Mouse (Mus musculus): ENCODE measurements around the gene Ccdc85b. TPM values are rescaled to one million over a fixed set of nuclear protein-coding genes. Genes with fewer than 3 reads are reported as not detected.

The Ccdc85b gene
- polyA plus RNA-seq, 1 experiment from 2014 or later, result 5.7 TPM

GRCm38 (mm10) chr19:5485821-5486220, 28.1 kb upstream of the Ccdc85b start:
- H3K9me3 ChIP-seq (ENCODE audit: control insufficient read depth, low read length), result no peaks in the 10 kb centered on the region
- H3K4me1 ChIP-seq (ENCODE audit: control insufficient read depth, insufficient read depth, low read length), result peaks cover 12% of the 10 kb centered on the region
- WGBS, result 88% methylated on average over 7 of the region's 7 CpGs
- H3K36me3 ChIP-seq (ENCODE audit: control insufficient read depth, insufficient read depth, low read length), result peaks cover 56% of the 10 kb centered on the region
- no peak overlapping the region for H3K9ac ChIP-seq (ENCODE audit: low read depth, low read length)
- no peak overlapping the region for H3K27ac ChIP-seq (replicated peaks; ENCODE audit: low read depth, low read length)
- DNase-seq (ENCODE audit: low spot score) (no peak), ATAC-seq (ENCODE audit: low read depth) (no peak)
- H3K4me2 ChIP-seq (ENCODE audit: low read depth, low read length), result no peak overlapping the region
- no peaks in the 10 kb centered on the region for H3K27me3 ChIP-seq (replicated peaks; ENCODE audit: control insufficient read depth, insufficient read depth, low read length)
- no peak overlapping the region for H3K4me3 ChIP-seq (ENCODE audit: low read depth, low read length)

DNA sequence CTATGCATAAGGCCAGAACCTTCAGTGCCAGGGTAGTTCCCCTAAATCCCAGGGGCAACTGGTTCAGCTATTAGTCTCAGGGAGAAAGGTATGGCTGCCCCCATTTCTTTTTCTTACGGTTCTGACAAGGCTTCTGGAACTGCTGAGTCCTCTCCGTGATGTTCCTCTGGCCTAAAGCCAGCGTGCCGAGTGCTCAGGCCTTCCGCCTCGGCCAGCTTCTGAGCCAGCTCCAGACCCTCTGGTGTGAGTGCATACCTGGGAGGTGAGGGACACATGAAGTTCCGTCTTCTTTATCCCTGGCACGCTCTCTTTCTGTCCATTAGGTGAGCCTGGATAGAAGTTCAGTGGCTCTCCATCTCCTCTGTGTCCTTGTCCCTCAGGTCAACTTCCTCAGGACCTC, 27.7 kb upstream of the Ccdc85b start:
- no peaks in the 10 kb centered on the region for H3K9me3 ChIP-seq (ENCODE audit: control insufficient read depth, low read length)
- WGBS, result 93% methylated on average over 8 of the region's 8 CpGs
- no peak overlapping the region for H3K9ac ChIP-seq (ENCODE audit: low read depth, low read length)
- H3K4me2 ChIP-seq (ENCODE audit: low read depth, low read length), result no peak overlapping the region
- no peaks in the 10 kb centered on the region for H3K27me3 ChIP-seq (replicated peaks; ENCODE audit: control insufficient read depth, insufficient read depth, low read length)
- DNase-seq (ENCODE audit: low spot score) (no peak), ATAC-seq (ENCODE audit: low read depth) (no peak)
- H3K36me3 ChIP-seq (ENCODE audit: control insufficient read depth, insufficient read depth, low read length), result peaks cover 61% of the 10 kb centered on the region
- H3K27ac ChIP-seq (replicated peaks; ENCODE audit: low read depth, low read length), result no peak overlapping the region
- H3K4me3 ChIP-seq (ENCODE audit: low read depth, low read length), result no peak overlapping the region
- peaks cover 12% of the 10 kb centered on the region for H3K4me1 ChIP-seq (ENCODE audit: control insufficient read depth, insufficient read depth, low read length)

DNA sequence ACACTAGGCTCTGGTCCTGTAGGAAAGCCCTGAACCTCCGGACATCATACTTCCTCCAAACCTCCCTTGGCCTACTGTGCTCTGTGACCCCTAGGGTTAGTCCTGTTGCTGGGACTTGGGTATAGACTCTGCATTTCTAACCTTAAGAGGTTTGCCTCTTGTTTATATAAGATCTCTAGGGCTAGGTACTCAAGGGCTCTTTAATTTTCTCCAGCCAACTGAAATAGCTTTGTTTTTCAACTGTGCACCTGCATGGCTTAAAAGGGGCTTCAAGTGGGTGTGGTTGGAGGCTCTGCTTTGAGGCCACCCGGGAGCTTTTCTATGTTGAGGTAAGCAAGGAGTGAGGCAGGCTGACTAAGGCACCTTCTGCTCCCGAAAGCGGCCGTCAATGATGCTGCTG, 26.8 kb upstream of the Ccdc85b start:
- DNase-seq (ENCODE audit: low spot score) (no peak), ATAC-seq (ENCODE audit: low read depth) (no peak)
- Histone ChIP-seq H3K27me3 (replicated peaks; ENCODE audit: control insufficient read depth, insufficient read depth, low read length) (no peaks in the 10 kb centered on the region), H3K9ac (ENCODE audit: low read depth, low read length) (no peak overlapping the region), H3K27ac (replicated peaks; ENCODE audit: low read depth, low read length) (no peak overlapping the region), H3K9me3 (ENCODE audit: control insufficient read depth, low read length) (no peaks in the 10 kb centered on the region), H3K4me1 (ENCODE audit: control insufficient read depth, insufficient read depth, low read length) (peaks cover 12% of the 10 kb centered on the region), H3K4me3 (ENCODE audit: low read depth, low read length) (no peak overlapping the region), H3K4me2 (ENCODE audit: low read depth, low read length) (no peak overlapping the region), H3K36me3 (ENCODE audit: control insufficient read depth, insufficient read depth, low read length) (peaks cover 70% of the 10 kb centered on the region)
- WGBS, result 89% methylated on average over 5 of the region's 5 CpGs

- Histone ChIP-seq H3K9ac (ENCODE audit: low read depth, low read length) (no peak overlapping the region), H3K36me3 (ENCODE audit: control insufficient read depth, insufficient read depth, low read length) (peaks cover 78% of the 10 kb centered on the region), H3K27ac (replicated peaks; ENCODE audit: low read depth, low read length) (no peak overlapping the region), H3K27me3 (replicated peaks; ENCODE audit: control insufficient read depth, insufficient read depth, low read length) (no peaks in the 10 kb centered on the region), H3K4me1 (ENCODE audit: control insufficient read depth, insufficient read depth, low read length) (peaks cover 12% of the 10 kb centered on the region), H3K4me3 (ENCODE audit: low read depth, low read length) (no peak overlapping the region), H3K4me2 (ENCODE audit: low read depth, low read length) (no peak overlapping the region), H3K9me3 (ENCODE audit: control insufficient read depth, low read length) (no peaks in the 10 kb centered on the region)
- 90% methylated on average over 19 of the region's 19 CpGs for WGBS
- DNase-seq (ENCODE audit: low spot score) (no peak), ATAC-seq (ENCODE audit: low read depth) (no peak)
Measured at GRCm38 (mm10) chr19:5483386-5484359, 26.0 kb upstream of the Ccdc85b start.

DNA sequence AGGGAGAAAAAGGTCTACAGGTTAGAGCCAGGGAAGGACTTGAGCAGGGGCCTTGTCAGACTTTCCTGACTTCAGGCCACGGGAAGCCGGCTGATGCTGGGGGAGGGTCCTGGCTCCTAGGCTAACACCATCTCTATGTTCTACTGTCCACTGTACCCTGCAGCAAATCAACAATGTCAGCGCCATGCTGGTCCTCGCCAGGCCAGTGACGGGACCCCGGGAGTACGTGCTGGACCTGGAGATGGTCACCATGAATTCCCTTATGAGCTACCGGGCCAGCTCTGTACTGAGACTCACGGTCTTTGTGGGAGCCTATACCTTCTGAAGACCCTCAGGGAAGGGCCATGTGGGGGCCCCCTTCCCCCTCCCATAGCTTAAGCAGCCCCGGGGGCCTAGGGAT, 23.7 kb upstream of the Ccdc85b start:
- H3K4me1 ChIP-seq (ENCODE audit: control insufficient read depth, insufficient read depth, low read length), result peaks cover under 1% of the 10 kb centered on the region; the same call in 1 of the 2 replicates
- H3K4me2 ChIP-seq (ENCODE audit: low read depth, low read length), result no peak overlapping the region
- no peak overlapping the region for H3K9ac ChIP-seq (ENCODE audit: low read depth, low read length)
- WGBS, result 90% methylated on average over 10 of the region's 10 CpGs
- no peaks in the 10 kb centered on the region for H3K9me3 ChIP-seq (ENCODE audit: control insufficient read depth, low read length)
- H3K27ac ChIP-seq (replicated peaks; ENCODE audit: low read depth, low read length), result no peak overlapping the region
- H3K4me3 ChIP-seq (ENCODE audit: low read depth, low read length), result no peak overlapping the region
- no peaks in the 10 kb centered on the region for H3K27me3 ChIP-seq (replicated peaks; ENCODE audit: control insufficient read depth, insufficient read depth, low read length)
- no peak for DNase-seq (ENCODE audit: low spot score)
- ATAC-seq (ENCODE audit: low read depth), result no peak
- H3K36me3 ChIP-seq (ENCODE audit: control insufficient read depth, insufficient read depth, low read length), result peaks cover 98% of the 10 kb centered on the region

GRCm38 (mm10) chr19:5480016-5480415, 22.3 kb upstream of the Ccdc85b start:
- Histone ChIP-seq H3K9ac (ENCODE audit: low read depth, low read length) (no peak overlapping the region), H3K9me3 (ENCODE audit: control insufficient read depth, low read length) (no peaks in the 10 kb centered on the region), H3K4me2 (ENCODE audit: low read depth, low read length) (no peak overlapping the region), H3K27ac (replicated peaks; ENCODE audit: low read depth, low read length) (no peak overlapping the region), H3K4me1 (ENCODE audit: control insufficient read depth, insufficient read depth, low read length) (peaks cover 6% of the 10 kb centered on the region; the same call in 1 of the 2 replicates), H3K36me3 (ENCODE audit: control insufficient read depth, insufficient read depth, low read length) (peaks cover 88% of the 10 kb centered on the region), H3K4me3 (ENCODE audit: low read depth, low read length) (no peak overlapping the region), H3K27me3 (replicated peaks; ENCODE audit: control insufficient read depth, insufficient read depth, low read length) (no peaks in the 10 kb centered on the region)
- no peak for ATAC-seq (ENCODE audit: low read depth)
- 88% methylated on average over 10 of the region's 10 CpGs for WGBS
- DNase-seq (ENCODE audit: low spot score), result no peak

- H3K9ac ChIP-seq (ENCODE audit: low read depth, low read length), result no peak overlapping the region
- H3K36me3 ChIP-seq (ENCODE audit: control insufficient read depth, insufficient read depth, low read length), result peaks cover 66% of the 10 kb centered on the region
- 90% methylated on average over 18 of the region's 18 CpGs for WGBS
- ATAC-seq (ENCODE audit: low read depth) (no peak), DNase-seq (ENCODE audit: low spot score) (no peak)
- H3K4me2 ChIP-seq (ENCODE audit: low read depth, low read length), result no peak overlapping the region
- H3K9me3 ChIP-seq (ENCODE audit: control insufficient read depth, low read length), result no peaks in the 10 kb centered on the region
- H3K27me3 ChIP-seq (replicated peaks; ENCODE audit: control insufficient read depth, insufficient read depth, low read length), result no peaks in the 10 kb centered on the region
- H3K4me1 ChIP-seq (ENCODE audit: control insufficient read depth, insufficient read depth, low read length), result peaks cover 10% of the 10 kb centered on the region
- no peak overlapping the region for H3K4me3 ChIP-seq (ENCODE audit: low read depth, low read length)
- H3K27ac ChIP-seq (replicated peaks; ENCODE audit: low read depth, low read length), result no peak overlapping the region
Measured at GRCm38 (mm10) chr19:5477668-5478300, 20.1 kb upstream of the Ccdc85b start.

DNA sequence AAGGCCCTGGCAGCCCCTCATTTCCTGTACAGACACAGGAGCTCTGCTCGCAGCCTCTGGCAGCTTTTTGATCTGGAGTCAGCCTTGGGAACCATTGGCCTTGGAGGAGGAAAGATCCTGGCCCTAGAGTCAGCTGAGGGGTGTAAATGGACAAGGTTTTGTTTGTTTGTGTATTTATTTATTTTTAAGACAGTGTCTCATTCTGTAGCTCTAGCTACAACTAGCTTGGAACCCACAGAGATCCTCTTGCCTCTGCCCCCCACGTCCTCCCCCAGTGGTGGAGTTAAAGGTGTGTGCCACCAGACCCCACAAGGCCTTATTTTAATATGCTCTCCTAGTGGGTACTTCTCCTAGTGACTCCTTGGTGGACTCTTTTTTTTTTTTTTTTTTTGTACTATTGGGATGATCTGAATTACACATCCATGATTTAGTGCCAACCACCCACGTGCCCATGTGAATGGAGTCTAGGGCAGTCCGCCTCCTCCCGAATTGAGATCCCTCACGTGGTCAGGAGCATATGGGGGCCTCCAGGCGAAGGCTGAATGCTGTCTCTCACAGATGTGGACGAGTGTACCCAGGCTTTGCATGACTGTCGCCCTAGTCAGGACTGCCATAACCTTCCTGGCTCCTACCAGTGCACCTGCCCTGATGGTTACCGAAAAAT, 19.4 kb upstream of the Ccdc85b start:
- Histone ChIP-seq H3K36me3 (ENCODE audit: control insufficient read depth, insufficient read depth, low read length) (peaks cover 59% of the 10 kb centered on the region), H3K4me1 (ENCODE audit: control insufficient read depth, insufficient read depth, low read length) (peaks cover 10% of the 10 kb centered on the region), H3K9ac (ENCODE audit: low read depth, low read length) (no peak overlapping the region), H3K27me3 (replicated peaks; ENCODE audit: control insufficient read depth, insufficient read depth, low read length) (no peaks in the 10 kb centered on the region), H3K4me2 (ENCODE audit: low read depth, low read length) (no peak overlapping the region), H3K4me3 (ENCODE audit: low read depth, low read length) (no peak overlapping the region), H3K27ac (replicated peaks; ENCODE audit: low read depth, low read length) (no peak overlapping the region), H3K9me3 (ENCODE audit: control insufficient read depth, low read length) (no peaks in the 10 kb centered on the region)
- ATAC-seq (ENCODE audit: low read depth), result no peak
- 86% methylated on average over 10 of the region's 10 CpGs for WGBS
- no peak for DNase-seq (ENCODE audit: low spot score)

Measured in embryonic facial prominence, embryonic 14.5 days (tissue).